Mouse (Mus musculus) gastrocnemius, adult 8-10 months (tissue): ENCODE measurements at regions not wholly inside any gene's neighbourhood (a gene's known extent, or its start where the extent isn't known, plus 50 kb on each side); places are given as distances from the start of the nearest gene placed in this dataset.

Experiments used
- DNase-seq, 2 experiments: peaks; one replicate each; pipeline ENCODE4 v3.0.0; 2022; ENCODE audit warnings: low spot score in 2 of 2

GRCm38 (mm10) chr5:51763599-51763998 is 196.1 kb upstream of the Ppargc1a start:
- no peak for DNase-seq

DNA sequence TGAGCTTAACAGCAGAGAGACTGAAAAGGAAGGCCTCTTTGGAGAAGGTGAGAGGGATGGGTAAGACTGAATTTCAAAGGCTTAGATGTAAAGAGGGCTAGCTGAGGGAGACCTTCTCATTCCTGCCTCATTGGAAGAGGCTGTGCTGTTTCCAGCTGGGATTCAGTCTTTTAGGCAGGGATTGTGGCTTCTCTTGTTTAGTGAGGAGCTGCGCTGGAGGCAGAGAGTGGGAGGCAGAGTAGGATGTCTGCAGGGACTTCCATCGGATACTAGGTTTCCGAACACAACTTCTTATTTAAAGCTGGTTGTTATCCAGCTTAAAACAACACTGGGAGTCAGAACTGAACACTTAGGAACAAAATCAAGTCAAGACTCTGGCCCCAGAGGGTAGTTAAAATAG is 194.8 kb upstream of the Ppargc1a start:
- DNase-seq: no peak

GRCm38 (mm10) chr5:51758289-51758688 is 190.8 kb upstream of the Ppargc1a start:
- no peak for DNase-seq

DNA sequence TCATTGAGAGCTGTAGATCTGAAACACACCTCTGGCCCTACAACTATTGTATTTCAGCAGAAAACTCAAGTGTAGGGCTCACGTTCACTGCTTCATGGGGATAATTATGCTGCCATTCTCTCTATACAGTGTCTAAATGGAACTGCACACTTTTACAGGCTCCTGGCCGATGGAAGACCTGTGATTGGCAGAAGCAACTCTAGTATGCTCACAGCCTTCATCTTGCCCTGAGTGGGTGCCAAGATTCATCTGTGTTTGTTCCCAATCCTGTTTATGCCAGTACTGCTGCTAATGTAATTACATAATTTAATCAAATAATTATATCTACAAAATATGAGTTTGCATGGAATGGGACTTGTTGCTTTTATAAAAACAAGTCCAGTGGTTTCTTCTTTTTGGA is 190.3 kb upstream of the Ppargc1a start:
- DNase-seq: no peak

DNA sequence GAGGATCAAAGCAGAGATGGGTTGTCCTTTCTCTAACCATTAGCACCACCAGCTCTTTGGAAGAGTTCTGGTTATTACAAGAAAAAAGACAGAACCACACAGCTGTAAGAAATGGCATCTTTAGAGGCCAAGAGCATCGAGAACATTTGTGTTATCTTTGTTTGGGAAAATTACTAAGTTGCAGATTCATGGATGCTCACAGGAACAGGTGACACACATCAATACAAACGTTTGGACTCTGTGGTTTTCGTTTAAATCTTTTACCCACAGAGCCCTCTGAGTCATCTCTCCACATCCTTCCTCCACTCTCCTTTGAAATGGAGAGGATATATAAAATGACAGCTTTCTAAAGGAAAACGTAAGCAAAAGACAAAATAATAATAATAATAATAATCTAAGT is 184.5 kb upstream of the Ppargc1a start:
- no peak for DNase-seq

DNA sequence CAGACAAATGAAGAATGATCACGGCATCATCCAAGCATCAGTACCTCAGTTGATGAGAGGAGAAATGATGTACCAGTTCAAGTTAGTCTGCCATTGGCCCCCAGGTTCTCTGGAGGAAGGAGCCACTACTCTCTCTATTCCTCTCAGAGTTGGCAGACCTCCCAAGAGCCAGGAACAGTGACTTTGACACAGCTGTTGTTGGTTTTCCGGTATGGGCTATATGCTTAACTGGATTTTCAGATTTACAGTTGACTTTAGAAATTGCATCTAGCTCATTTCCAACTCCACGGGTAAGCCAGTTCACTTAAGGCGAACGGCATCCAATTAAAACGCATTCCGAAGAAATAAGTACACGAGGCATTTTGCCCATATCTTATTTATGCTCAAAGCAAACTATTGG is 182.9 kb upstream of the Ppargc1a start:
- no peak for DNase-seq

GRCm38 (mm10) chr5:51740893-51741292 is 173.4 kb upstream of the Ppargc1a start:
- DNase-seq: no peak

GRCm38 (mm10) chr5:51730241-51730640 is 162.7 kb upstream of the Ppargc1a start:
- DNase-seq: no peak

- no peak for DNase-seq
Observed at GRCm38 (mm10) chr5:51729771-51730170, 162.2 kb upstream of the Ppargc1a start.

DNA sequence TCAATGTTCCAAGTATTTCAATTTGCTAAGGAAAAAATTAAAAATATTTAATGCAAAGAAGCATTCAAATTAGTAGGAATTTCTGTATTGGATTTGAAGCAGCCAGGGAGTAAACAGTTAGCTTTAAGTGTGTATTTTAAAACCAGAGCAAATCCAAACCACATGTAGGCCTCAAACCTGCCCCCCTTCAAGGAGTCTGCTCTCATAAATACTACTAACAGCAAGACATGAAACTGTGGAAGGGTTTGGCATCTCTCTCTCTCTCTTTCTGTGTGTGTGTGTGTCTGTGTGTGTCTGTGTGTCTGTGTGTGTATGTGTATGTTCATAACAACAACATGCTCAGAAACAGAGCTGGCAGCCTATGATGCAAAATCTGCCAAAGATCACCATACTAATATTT is 159.2 kb upstream of the Ppargc1a start:
- DNase-seq: no peak

GRCm38 (mm10) chr5:51718911-51719310 is 151.4 kb upstream of the Ppargc1a start:
- DNase-seq: no peak

GRCm38 (mm10) chr5:51718451-51718850 is 150.9 kb upstream of the Ppargc1a start:
- DNase-seq: no peak

DNA sequence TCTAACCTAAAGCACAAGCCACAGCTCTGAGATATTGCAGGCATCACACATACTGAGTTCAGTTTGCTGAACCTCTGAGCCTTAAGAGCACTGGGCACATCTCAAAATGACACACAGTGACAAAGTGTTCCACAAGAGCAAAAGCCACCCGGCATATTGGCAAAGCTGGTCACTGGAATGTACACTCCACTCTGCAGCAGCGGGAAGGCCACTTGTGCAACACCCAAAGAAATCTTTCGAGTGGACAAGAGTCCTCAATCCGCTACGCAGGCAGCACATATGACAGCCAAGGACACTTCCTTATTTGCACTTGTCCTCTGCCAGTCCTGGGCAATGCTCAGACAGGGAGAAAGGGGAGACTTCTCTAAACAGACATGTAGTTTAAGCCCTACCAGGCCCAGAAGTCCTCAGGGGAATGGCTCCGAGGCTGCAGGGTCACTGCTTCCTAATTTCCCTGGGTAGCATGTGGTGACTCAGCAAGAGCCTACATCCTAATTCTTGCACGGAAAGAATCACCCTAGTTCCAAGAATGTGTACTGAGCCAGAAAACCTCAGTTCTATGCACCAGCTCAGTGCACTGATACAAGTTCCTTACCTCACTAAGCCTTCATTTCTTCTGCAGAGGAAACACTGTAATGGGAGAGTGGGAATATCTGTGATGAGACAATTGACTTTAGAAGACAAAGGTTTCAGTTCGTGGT is 144.5 kb upstream of the Ppargc1a start:
- DNase-seq: no peak

DNA sequence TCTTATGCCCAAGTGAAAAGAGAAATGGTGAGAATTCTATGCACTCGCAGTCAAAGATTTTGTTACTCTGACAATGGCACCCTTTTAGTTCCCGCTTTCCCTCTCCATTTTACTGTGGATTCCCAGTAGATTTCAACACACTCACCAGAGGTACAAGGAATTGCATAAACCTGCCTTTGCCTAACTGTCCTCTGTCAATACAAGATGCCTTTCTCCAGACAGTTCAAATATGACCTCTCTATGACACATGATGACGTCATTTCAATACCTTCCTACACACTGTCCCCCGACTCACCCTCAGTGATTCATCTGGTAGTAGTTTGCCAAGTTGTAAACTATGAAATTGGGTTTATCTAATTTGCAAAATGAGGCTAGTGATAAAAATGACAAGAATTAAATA is 143.1 kb upstream of the Ppargc1a start:
- DNase-seq: no peak

GRCm38 (mm10) chr5:51709447-51709991 is 142.0 kb upstream of the Ppargc1a start:
- DNase-seq: no peak

GRCm38 (mm10) chr5:51679884-51680283 is 112.4 kb upstream of the Ppargc1a start:
- no peak for DNase-seq

- DNase-seq: no peak
Observed at GRCm38 (mm10) chr5:51671190-51671589, 103.7 kb upstream of the Ppargc1a start.

- DNase-seq: no peak
Observed at GRCm38 (mm10) chr5:51665241-51665640, 97.7 kb upstream of the Ppargc1a start.

- DNase-seq: no peak
Observed at GRCm38 (mm10) chr5:51658232-51658896, 90.8 kb upstream of the Ppargc1a start.

GRCm38 (mm10) chr5:51653507-51653906 is 86.0 kb upstream of the Ppargc1a start:
- DNase-seq: no peak

GRCm38 (mm10) chr5:51624400-51624799 is 56.9 kb upstream of the Ppargc1a start:
- DNase-seq: no peak
